Mouse (Mus musculus): Measurements from ENCODE around the gene Rundc3b. TPM values are rescaled to one million over a fixed set of nuclear protein-coding genes. Genes with fewer than 3 reads are reported as not detected.

Rundc3b gene
- total and polyA plus RNA-seq, 2 experiments from 2014 or later, result 38.5 to 68.0 TPM

- Histone ChIP-seq H3K27me3 (ENCODE audit: insufficient read depth, low read length) (no peaks in the 10 kb centered on the region), H3K4me3 (ENCODE audit: low read depth, low read length) (peak within 1 kb of the TSS; percentile 43), H3K4me2 (ENCODE audit: low read depth, low read length, poor library complexity, severe bottlenecking) (peak within 1 kb of the TSS; percentile 82), H3K9ac (replicated peaks; ENCODE audit: low read length, poor library complexity, severe bottlenecking) (peak within 1 kb of the TSS; percentile 48), H3K27ac (ENCODE audit: low read depth, low read length) (no peak within 1 kb of the TSS), H3K9me3 (ENCODE audit: low read length) (no peaks in the 10 kb centered on the region), H3K4me1 (ENCODE audit: insufficient read depth, low read length) (no peaks in the 10 kb centered on the region), H3K36me3 (ENCODE audit: insufficient read depth, low read length) (no peaks in the 10 kb centered on the region)
- WGBS, result 11% methylated on average over 37 of the region's 37 CpGs
- ATAC-seq (ENCODE audit: low FRiP score) (peak; percentile 75), DNase-seq (ENCODE audit: low spot score) (peak; percentile 1)
- TF ChIP-seq CTCF (IDR thresholded peaks at IDR 0.05), result no peak
These were observed 37.4 kb upstream of the Rundc3b start, which contains the start of gene Abcb1a for GRCm38 (mm10) chr5:8659911-8660737. Abcb1a (plus strand) TSS chr5:8660077.

- DNase-seq (ENCODE audit: low spot score), result no peak
- Histone ChIP-seq H3K4me2 (ENCODE audit: low read depth, low read length, poor library complexity, severe bottlenecking) (no peak overlapping the region), H3K4me1 (ENCODE audit: insufficient read depth, low read length) (no peaks in the 10 kb centered on the region), H3K36me3 (ENCODE audit: insufficient read depth, low read length) (no peaks in the 10 kb centered on the region), H3K9ac (replicated peaks; ENCODE audit: low read length, poor library complexity, severe bottlenecking) (no peak overlapping the region), H3K4me3 (ENCODE audit: low read depth, low read length) (no peak overlapping the region), H3K9me3 (ENCODE audit: low read length) (no peaks in the 10 kb centered on the region), H3K27ac (ENCODE audit: low read depth, low read length) (no peak overlapping the region), H3K27me3 (ENCODE audit: insufficient read depth, low read length) (no peaks in the 10 kb centered on the region)
- 81% methylated on average over 2 of the region's 2 CpGs for WGBS
- no peak for ATAC-seq (ENCODE audit: low FRiP score)
- no peak for TF ChIP-seq CTCF (IDR thresholded peaks at IDR 0.05)
These were observed 29.3 kb upstream of the Rundc3b start for GRCm38 (mm10) chr5:8652085-8652484.

- H3K9ac ChIP-seq (replicated peaks; ENCODE audit: low read length, poor library complexity, severe bottlenecking), result no peak overlapping the region
- no peaks in the 10 kb centered on the region for H3K36me3 ChIP-seq (ENCODE audit: insufficient read depth, low read length)
- H3K27me3 ChIP-seq (ENCODE audit: insufficient read depth, low read length), result no peaks in the 10 kb centered on the region
- DNase-seq (ENCODE audit: low spot score), result no peak
- ATAC-seq (ENCODE audit: low FRiP score), result no peak
- no peaks in the 10 kb centered on the region for H3K9me3 ChIP-seq (ENCODE audit: low read length)
- no peak overlapping the region for H3K27ac ChIP-seq (ENCODE audit: low read depth, low read length)
- H3K4me2 ChIP-seq (ENCODE audit: low read depth, low read length, poor library complexity, severe bottlenecking), result no peak overlapping the region
- no peaks in the 10 kb centered on the region for H3K4me1 ChIP-seq (ENCODE audit: insufficient read depth, low read length)
- no peak overlapping the region for H3K4me3 ChIP-seq (ENCODE audit: low read depth, low read length)
- TF ChIP-seq CTCF (IDR thresholded peaks at IDR 0.05), result no peak
These were observed 26.0 kb upstream of the Rundc3b start for GRCm38 (mm10) chr5:8648774-8649173.

GRCm38 (mm10) chr5:8648300-8648699 lies 25.5 kb upstream of the Rundc3b start:
- H3K4me3 ChIP-seq (ENCODE audit: low read depth, low read length), result no peak overlapping the region
- H3K9me3 ChIP-seq (ENCODE audit: low read length), result no peaks in the 10 kb centered on the region
- no peak for TF ChIP-seq CTCF (IDR thresholded peaks at IDR 0.05)
- WGBS, result 82% methylated on average over 4 of the region's 4 CpGs
- no peaks in the 10 kb centered on the region for H3K4me1 ChIP-seq (ENCODE audit: insufficient read depth, low read length)
- no peak overlapping the region for H3K27ac ChIP-seq (ENCODE audit: low read depth, low read length)
- no peak for ATAC-seq (ENCODE audit: low FRiP score)
- no peak overlapping the region for H3K9ac ChIP-seq (replicated peaks; ENCODE audit: low read length, poor library complexity, severe bottlenecking)
- H3K27me3 ChIP-seq (ENCODE audit: insufficient read depth, low read length), result no peaks in the 10 kb centered on the region
- no peak for DNase-seq (ENCODE audit: low spot score)
- H3K36me3 ChIP-seq (ENCODE audit: insufficient read depth, low read length), result no peaks in the 10 kb centered on the region
- H3K4me2 ChIP-seq (ENCODE audit: low read depth, low read length, poor library complexity, severe bottlenecking), result no peak overlapping the region

GRCm38 (mm10) chr5:8634489-8634975 lies 11.8 kb upstream of the Rundc3b start:
- H3K4me3 ChIP-seq (ENCODE audit: low read depth, low read length), result no peak overlapping the region
- no peak overlapping the region for H3K9ac ChIP-seq (replicated peaks; ENCODE audit: low read length, poor library complexity, severe bottlenecking)
- no peak overlapping the region for H3K4me2 ChIP-seq (ENCODE audit: low read depth, low read length, poor library complexity, severe bottlenecking)
- TF ChIP-seq CTCF (IDR thresholded peaks at IDR 0.05), result no peak
- H3K27me3 ChIP-seq (ENCODE audit: insufficient read depth, low read length), result no peaks in the 10 kb centered on the region
- H3K9me3 ChIP-seq (ENCODE audit: low read length), result no peaks in the 10 kb centered on the region
- no peak overlapping the region for H3K27ac ChIP-seq (ENCODE audit: low read depth, low read length)
- ATAC-seq (ENCODE audit: low FRiP score) (no peak), DNase-seq (ENCODE audit: low spot score) (no peak)
- H3K4me1 ChIP-seq (ENCODE audit: insufficient read depth, low read length), result no peaks in the 10 kb centered on the region
- no peaks in the 10 kb centered on the region for H3K36me3 ChIP-seq (ENCODE audit: insufficient read depth, low read length)

GRCm38 (mm10) chr5:8632901-8633300 lies 10.1 kb upstream of the Rundc3b start:
- Histone ChIP-seq H3K9me3 (ENCODE audit: low read length) (no peaks in the 10 kb centered on the region), H3K4me1 (ENCODE audit: insufficient read depth, low read length) (no peaks in the 10 kb centered on the region), H3K27me3 (ENCODE audit: insufficient read depth, low read length) (no peaks in the 10 kb centered on the region), H3K4me2 (ENCODE audit: low read depth, low read length, poor library complexity, severe bottlenecking) (no peak overlapping the region), H3K4me3 (ENCODE audit: low read depth, low read length) (no peak overlapping the region), H3K9ac (replicated peaks; ENCODE audit: low read length, poor library complexity, severe bottlenecking) (no peak overlapping the region), H3K27ac (ENCODE audit: low read depth, low read length) (no peak overlapping the region), H3K36me3 (ENCODE audit: insufficient read depth, low read length) (no peaks in the 10 kb centered on the region)
- ATAC-seq (ENCODE audit: low FRiP score) (no peak), DNase-seq (ENCODE audit: low spot score) (no peak)
- 85% methylated on average over 3 of the region's 3 CpGs for WGBS
- TF ChIP-seq CTCF (IDR thresholded peaks at IDR 0.05), result no peak
